In genomic region chr10:7069090-7069489, GRCm38 (mm10) we compare ENCODE assay signal across 19 mouse cellular contexts. TPM values are rescaled to one million over a fixed set of nuclear protein-coding genes. Genes with fewer than 3 reads are reported as not detected.
"Had no signal": no experiment of that assay in that cellular context is flagged by ENCODE, and none has a peak within 500 bp of the region (broad histone marks: within the 10 kb centered on the region; RNA-seq: fewer than 3 reads in every experiment).

No protein-coding gene starts in this region.

- H3K9me3 ChIP-seq: lung, embryonic 15.5 days; midbrain, embryonic 12.5 days; neural tube, embryonic 13.5 days; neural tube, embryonic 15.5 days; stomach, embryonic 15.5 days had no signal

- H3K27me3 ChIP-seq: lung, embryonic 15.5 days; megakaryocyte, embryonic 14.5 days; midbrain, embryonic 12.5 days; neural tube, embryonic 13.5 days; neural tube, embryonic 15.5 days; stomach, embryonic 15.5 days had no signal

- H3K4me2 ChIP-seq: lung, embryonic 15.5 days; neural tube, embryonic 13.5 days; neural tube, embryonic 15.5 days; stomach, embryonic 15.5 days had no signal

- H3K4me1 ChIP-seq: lung, embryonic 15.5 days; stomach, embryonic 15.5 days had no signal

- H3K36me3 ChIP-seq: lung, embryonic 15.5 days; midbrain, embryonic 12.5 days; neural tube, embryonic 13.5 days; neural tube, embryonic 15.5 days; stomach, embryonic 15.5 days had no signal

- H3K4me3 ChIP-seq: lung, embryonic 15.5 days; megakaryocyte, embryonic 14.5 days; midbrain, embryonic 12.5 days; myocyte; neural tube, embryonic 13.5 days; neural tube, embryonic 15.5 days; stomach, embryonic 15.5 days had no signal

- H3K9ac ChIP-seq: liver, postnatal 0 days; lung, embryonic 15.5 days; midbrain, embryonic 12.5 days; neural tube, embryonic 13.5 days; neural tube, embryonic 15.5 days; stomach, embryonic 15.5 days had no signal

- DNase-seq: liver, postnatal 0 days; lung, adult 2 months; lung, postnatal 14 days; midbrain, embryonic 14.5 days; right cerebral cortex, adult 18-20 months; right cerebral cortex, postnatal 25 days; right cerebral cortex, postnatal 4 days; spleen, adult 18-20 months; thymus, adult 18-20 months; thymus, postnatal 36 days had no signal

- H3K27ac ChIP-seq: lung, embryonic 15.5 days; macrophage; midbrain, embryonic 12.5 days; neural tube, embryonic 13.5 days; neural tube, embryonic 15.5 days; stomach, embryonic 15.5 days had no signal

- ATAC-seq: liver, postnatal 0 days; lung, postnatal 0 days had no signal

RNA-seq across cellular contexts. Expression of gene Ipcef1, which starts 16.8 kb away (rescaled TPM):
- polyA plus RNA-seq: myocyte had no signal
